Mouse (Mus musculus) liver, embryonic 16.5 days (tissue): Measurements from ENCODE around the gene Dmrta2. TPM values are rescaled to one million over a fixed set of nuclear protein-coding genes. Genes with fewer than 3 reads are reported as not detected.

Experiments
- ATAC-seq: fragments of 200-750 bp; cut with Nextera tagmentation; 2 replicates; pipeline ENCODE4 v1.8.0; 2017; ENCODE audit warnings: low read depth, mild to moderate bottlenecking, moderate number of reproducible peaks, moderate library complexity
- H3K27ac ChIP-seq: fragments of 300-500 bp; sonication (generic); 2 replicates; pipeline ENCODE4 v1.5.1; 2014; ENCODE audit warnings: mild to moderate bottlenecking, low read length
- H3K27me3 ChIP-seq: fragments of 300-500 bp; sonication (generic); 2 replicates; pipeline ENCODE4 v1.6.1; 2014; ENCODE audit warnings: low read depth, low read length, mixed read lengths; ENCODE audit not compliant: control insufficient read depth, insufficient read depth
- H3K36me3 ChIP-seq: fragments of 300-500 bp; sonication (generic); 2 replicates; pipeline ENCODE4 v1.6.1; 2014; ENCODE audit warnings: mild to moderate bottlenecking; ENCODE audit not compliant: control insufficient read depth, insufficient read depth
- H3K4me1 ChIP-seq: fragments of 300-500 bp; sonication (generic); 2 replicates; pipeline ENCODE4 v1.6.1; 2014; ENCODE audit warnings: low read depth, low read length, mixed read lengths; ENCODE audit not compliant: control insufficient read depth
- H3K4me2 ChIP-seq: fragments of 300-500 bp; sonication (generic); 2 replicates; pipeline ENCODE4 v1.6.1; 2014; ENCODE audit warnings: low read depth, low read length, mixed read lengths
- H3K4me3 ChIP-seq: fragments of 300-500 bp; sonication (generic); 2 replicates; pipeline ENCODE4 v1.5.1; 2014; ENCODE audit warnings: low read depth, mild to moderate bottlenecking, low read length
- H3K9ac ChIP-seq: fragments of 300-500 bp; sonication (generic); 2 replicates; pipeline ENCODE4 v1.6.1; 2014; ENCODE audit warnings: low read depth, low read length
- H3K9me3 ChIP-seq: fragments of 300-500 bp; sonication (generic); replicated peaks from 2 replicates; pipeline ENCODE4 v1.6.1; 2016; ENCODE audit warnings: low read length; ENCODE audit not compliant: control insufficient read depth
- WGBS: fragments of 180-500 bp; shearing (Covaris S2); extraction: QIAGEN DNeasy Blood & Tissue Kit; methylation state at CpG from one replicate; pipeline ENCODE4 v1.1.7; 2014; ENCODE audit not compliant: insufficient replicate concordance; 5-methylcytosine and 5-hydroxymethylcytosine counted together
- polyA plus RNA-seq: library from polyadenylated mRNA; unstranded; fragments of >200 nt; fragmentation: Nextera tagmentation; extraction: Ambion mirVana; gene quantifications from 2 replicates; pipeline ENCODE4 v1.2.1, GENCODE M21; 2015

Dmrta2 gene
- polyA plus RNA-seq, 1 experiment from 2014 or later: 0.04 TPM

DNA sequence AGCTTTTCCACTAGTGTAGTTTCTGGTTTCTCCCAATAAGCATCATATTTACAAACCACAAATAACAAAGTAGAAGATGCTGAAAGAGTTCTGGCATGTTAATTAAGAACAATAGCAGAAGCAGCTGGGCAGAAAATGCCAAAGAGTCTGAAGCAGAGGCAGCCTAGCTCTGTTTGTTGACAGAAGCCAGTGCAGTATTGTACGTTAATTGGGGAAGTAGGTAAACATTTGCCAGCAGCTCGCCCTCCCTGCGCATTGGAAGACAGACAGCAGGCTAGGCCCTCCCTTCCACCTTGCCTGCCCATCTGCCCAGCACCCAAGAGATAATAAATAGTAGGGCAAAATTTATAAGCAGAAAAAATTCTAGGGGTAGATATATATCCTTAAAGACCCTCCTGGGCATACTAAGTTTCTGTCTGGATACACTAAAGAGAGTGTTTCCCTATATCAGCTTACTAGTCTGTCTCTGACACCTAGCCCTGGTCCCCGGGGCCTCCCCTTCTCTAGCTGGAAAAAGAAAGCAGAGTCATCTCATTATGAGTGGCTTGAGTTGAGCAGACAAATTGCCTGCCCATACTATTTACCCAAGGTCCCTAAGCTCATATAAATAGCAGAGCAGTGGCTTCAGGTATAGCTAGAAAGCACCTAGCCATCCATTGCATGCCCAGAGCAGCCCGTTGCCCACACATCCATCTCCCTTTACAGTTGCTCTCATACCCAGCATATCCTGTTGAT, 17.5 kb upstream of the Dmrta2 start:
- WGBS: 71% methylated on average over 5 of the region's 5 CpGs
- no peaks in the 10 kb centered on the region for H3K27me3 ChIP-seq
- no peak overlapping the region for H3K9ac ChIP-seq
- H3K4me3 ChIP-seq: no peak overlapping the region
- peaks cover 3% of the 10 kb centered on the region; the same call in 1 of the 2 replicates for H3K36me3 ChIP-seq
- no peak overlapping the region for H3K27ac ChIP-seq
- H3K4me2 ChIP-seq: no peak overlapping the region
- no peaks in the 10 kb centered on the region; the same call in 1 of the 2 replicates for H3K4me1 ChIP-seq
- no peak for ATAC-seq
- H3K9me3 ChIP-seq: no peaks in the 10 kb centered on the region

DNA sequence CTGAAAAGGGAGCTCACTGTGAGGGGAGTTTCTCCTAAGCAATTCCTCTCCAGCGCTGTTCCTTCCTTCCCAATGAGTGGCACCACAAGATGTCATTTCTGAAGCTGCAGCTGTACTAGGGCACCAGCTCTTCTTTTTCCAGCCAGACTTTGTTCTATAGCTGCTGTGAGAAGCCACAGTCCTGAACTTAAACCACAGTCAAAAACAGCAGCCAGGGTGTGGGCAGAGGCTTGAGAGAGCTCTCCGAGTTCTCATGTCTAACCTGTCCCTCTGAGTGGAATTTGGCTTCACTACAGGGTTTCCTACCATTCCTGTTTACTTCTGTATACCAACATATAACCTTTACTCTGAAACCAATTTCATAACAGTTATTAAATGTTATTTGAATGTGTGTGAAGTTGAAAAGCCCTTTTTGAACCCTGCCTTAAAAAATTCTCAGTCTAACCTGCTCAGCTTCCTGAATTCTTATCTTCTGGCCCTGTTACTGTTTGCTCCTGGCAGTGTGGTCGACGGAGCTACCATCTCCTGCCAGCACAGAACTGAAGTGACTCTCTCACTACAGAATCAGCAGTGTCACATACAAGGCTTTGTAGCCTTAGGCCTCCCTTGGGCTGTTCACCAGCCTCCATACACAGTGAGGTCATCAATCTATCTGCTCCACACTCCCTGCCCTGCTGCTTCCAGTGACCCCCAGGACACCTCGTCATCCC, 14.1 kb upstream of the Dmrta2 start:
- Histone ChIP-seq H3K9ac (no peak overlapping the region), H3K27me3 (no peaks in the 10 kb centered on the region), H3K36me3 (peaks cover 3% of the 10 kb centered on the region; the same call in 1 of the 2 replicates), H3K4me2 (no peak overlapping the region), H3K9me3 (no peaks in the 10 kb centered on the region), H3K27ac (no peak overlapping the region), H3K4me3 (no peak overlapping the region), H3K4me1 (no peaks in the 10 kb centered on the region; the same call in 1 of the 2 replicates)
- no peak for ATAC-seq
- WGBS: 54% methylated on average over 5 of the region's 5 CpGs

DNA sequence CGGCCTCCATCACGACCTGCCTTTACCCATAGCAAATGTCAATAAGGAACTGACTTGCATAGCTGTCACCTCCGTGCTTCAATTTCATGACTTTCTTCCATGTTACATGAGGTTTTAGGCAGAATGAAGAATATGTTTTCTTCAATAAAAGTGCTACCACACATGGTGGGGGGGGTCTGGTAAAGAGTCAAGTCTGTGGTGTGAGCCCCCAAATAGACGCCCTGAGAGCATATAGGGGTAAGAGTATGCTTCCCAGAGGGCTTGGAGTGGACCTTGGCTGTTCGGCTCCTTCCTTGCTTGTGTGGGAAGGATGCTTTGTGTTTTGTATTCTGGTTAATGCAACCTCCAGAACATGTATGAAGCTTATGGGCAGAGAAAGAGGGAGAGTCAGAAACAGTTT, 8.3 kb upstream of the Dmrta2 start:
- ATAC-seq: no peak
- no peak overlapping the region for H3K4me3 ChIP-seq
- no peaks in the 10 kb centered on the region; the same call in 1 of the 2 replicates for H3K4me1 ChIP-seq
- H3K4me2 ChIP-seq: no peak overlapping the region
- peaks cover 28% of the 10 kb centered on the region for H3K27me3 ChIP-seq
- H3K9ac ChIP-seq: no peak overlapping the region
- H3K27ac ChIP-seq: no peak overlapping the region
- no peaks in the 10 kb centered on the region for H3K9me3 ChIP-seq
- no peaks in the 10 kb centered on the region for H3K36me3 ChIP-seq
- WGBS: 71% methylated on average over 5 of the region's 5 CpGs

DNA sequence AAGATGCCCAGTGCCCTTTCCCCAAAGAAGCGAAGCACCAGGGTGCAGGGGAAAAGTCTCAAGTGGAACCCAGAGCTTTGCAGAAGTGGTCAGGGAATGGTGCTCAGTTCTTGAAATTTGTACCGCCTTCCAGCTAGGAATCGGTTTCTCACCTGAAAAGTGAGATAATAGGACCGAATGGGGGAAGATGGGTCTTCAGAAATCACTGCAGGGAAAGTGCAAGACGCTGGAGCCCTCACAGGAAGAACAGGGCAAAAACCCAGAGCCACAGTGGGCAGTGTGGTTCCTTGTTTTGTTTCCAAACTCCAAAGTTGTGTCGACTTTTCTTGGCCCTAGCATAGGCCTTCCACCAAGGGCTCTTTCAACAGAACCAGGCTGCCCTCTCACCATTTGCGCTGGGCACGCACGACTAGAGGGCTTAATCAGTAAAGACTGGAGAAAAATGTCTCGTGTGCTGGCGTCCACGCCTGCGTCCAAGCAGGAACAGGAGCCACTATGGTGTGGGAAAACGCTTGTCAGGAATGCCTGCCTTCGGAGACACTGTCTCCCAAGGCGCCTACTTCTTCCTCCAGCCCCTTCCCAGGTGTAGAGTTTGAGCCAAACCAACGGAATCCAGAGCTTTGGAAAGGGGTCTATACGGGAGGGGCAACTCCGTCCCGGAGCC, 3.7 kb upstream of the Dmrta2 start:
- Histone ChIP-seq H3K4me3 (no peak overlapping the region), H3K4me2 (no peak overlapping the region), H3K9ac (no peak overlapping the region), H3K36me3 (no peaks in the 10 kb centered on the region), H3K27ac (no peak overlapping the region), H3K4me1 (peaks cover 2% of the 10 kb centered on the region), H3K9me3 (no peaks in the 10 kb centered on the region), H3K27me3 (peaks cover 74% of the 10 kb centered on the region)
- ATAC-seq: no peak
- WGBS: 5% methylated on average over 20 of the region's 20 CpGs

DNA sequence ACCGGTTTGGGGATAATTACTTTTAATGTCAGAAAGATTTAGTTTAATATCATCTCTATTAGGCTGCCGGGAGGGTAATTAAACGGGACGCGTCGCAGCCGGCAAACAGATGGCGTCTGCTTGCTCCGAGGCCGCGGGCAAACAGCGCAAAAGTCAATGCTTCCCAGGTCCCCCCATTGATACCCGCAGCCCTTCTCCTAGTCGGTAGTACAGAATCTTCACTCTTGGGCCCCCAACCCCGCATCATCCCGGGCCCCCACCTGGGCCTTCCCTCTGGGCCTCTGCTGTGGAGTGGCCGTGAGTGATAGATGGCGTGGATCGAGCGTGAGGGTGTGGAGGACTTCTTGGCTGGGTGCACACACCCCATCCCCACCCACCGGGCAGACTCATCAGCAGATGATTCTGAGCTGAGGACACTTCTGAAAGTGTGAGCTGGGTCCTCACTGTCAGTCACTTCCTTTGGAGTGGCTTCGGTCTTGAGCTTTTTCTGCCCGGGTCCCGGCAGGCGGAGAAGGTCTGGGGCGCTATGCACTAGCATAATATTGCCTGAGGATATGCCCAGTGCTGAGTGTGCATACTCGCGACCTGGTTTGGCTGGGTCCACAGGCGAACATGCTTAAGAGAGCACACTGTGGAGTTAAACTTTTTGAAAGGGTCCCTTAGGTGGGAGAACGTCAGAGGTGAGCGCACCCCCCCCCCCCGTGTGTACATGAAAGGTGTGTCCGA, 3.0 kb upstream of the Dmrta2 start:
- H3K4me3 ChIP-seq: no peak overlapping the region
- no peak for ATAC-seq
- H3K27ac ChIP-seq: no peak overlapping the region
- H3K9me3 ChIP-seq: no peaks in the 10 kb centered on the region
- H3K36me3 ChIP-seq: no peaks in the 10 kb centered on the region
- peaks cover 2% of the 10 kb centered on the region for H3K4me1 ChIP-seq
- 4% methylated on average over 33 of the region's 33 CpGs for WGBS
- peaks cover 81% of the 10 kb centered on the region for H3K27me3 ChIP-seq
- H3K4me2 ChIP-seq: no peak overlapping the region
- H3K9ac ChIP-seq: no peak overlapping the region

DNA sequence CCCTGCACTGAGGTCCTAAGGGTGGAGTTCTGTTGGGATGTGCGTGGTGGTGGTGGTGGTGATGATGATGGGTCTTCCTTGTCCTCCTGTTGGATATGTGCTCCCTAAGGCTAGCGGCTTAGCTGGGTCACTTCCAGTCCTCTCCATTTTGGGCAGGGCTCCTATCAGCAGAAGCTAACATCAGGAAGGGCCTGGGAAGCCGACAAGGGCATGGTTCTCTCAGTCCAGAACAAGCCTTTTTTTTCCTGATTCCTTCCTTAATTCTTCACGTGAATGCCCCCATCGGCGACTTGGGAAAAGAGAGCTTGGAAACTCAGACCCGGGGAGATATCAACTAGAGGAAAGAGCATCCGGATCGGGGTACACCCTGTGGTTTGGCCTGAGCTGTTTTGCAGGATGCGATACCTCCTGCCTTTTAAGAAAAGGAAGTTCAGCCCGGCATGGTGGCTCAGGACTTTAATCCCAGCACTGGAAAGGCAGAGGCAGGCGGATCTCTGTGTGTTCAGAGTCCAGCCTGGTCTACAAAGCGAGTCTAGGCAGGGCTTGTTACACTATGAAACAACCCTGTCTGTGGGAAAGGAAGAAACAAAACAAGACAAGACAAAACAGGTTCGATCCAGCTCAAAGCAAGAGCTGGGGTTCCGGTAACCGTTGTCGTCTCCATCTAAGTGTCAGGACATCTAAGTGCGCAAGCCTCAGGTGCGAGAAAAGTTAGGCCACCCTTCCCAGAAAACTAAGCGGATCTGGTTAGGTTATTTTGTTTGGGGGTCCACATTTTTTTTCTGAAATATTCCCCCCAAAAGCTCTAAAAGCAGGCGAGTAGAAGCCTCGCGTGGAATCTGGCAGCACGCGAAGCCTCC, 2.2 kb upstream of the Dmrta2 start:
- WGBS: 7% methylated on average over 25 of the region's 25 CpGs
- H3K36me3 ChIP-seq: no peaks in the 10 kb centered on the region
- ATAC-seq: no peak

DNA sequence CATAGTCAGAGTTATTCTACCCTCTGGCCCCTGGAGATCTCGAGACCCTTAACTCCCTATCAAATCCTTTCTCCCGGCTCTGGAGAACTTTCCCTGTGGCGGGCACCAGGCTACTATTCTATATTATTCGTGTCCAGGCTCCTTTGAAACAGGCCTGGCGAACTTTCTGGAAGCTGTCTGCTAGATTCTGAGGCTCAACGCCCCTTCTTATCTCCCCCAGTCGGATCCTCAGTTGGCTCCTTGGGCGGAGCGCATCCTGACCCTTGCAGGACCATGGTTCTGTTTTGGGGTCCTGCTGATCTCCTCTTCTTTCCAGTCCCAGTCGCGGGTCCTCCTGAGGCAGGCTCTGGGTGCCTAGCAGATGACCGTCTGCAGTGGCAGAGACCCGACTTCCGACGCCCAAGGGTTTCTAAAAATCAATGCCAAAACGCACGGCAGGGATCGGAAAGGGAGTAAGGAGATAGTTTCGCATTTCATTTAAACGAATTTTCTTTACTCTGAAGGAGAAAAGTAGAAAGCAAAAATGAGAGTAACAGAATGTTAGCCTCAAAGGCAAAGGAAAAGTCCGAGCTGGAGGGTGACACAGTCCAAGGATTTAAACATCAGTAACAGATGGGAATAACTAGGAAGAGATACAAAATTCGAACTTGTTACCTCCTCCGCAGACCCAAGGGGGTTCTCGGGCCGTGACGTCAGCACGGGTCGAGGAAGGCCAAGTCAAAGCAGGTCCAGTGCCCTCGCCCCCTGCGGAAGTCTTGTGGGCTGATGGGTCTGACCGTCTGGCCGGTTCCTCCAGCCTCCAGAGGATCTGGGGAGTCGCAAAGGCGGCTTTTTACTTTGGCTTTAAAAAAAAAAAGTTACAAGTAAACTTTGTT, 1.3 kb upstream of the Dmrta2 start:
- Histone ChIP-seq H3K4me1 (peaks cover 2% of the 10 kb centered on the region), H3K9me3 (no peaks in the 10 kb centered on the region), H3K27ac (no peak overlapping the region), H3K4me2 (no peak overlapping the region), H3K27me3 (peaks cover 93% of the 10 kb centered on the region), H3K4me3 (no peak overlapping the region), H3K36me3 (no peaks in the 10 kb centered on the region), H3K9ac (no peak overlapping the region)
- 2% methylated on average over 34 of the region's 34 CpGs for WGBS
- no peak for ATAC-seq

More for the DNA sequence above, 2.2 kb upstream of the Dmrta2 start:
- H3K4me3 ChIP-seq: no peak overlapping the region
- H3K27ac ChIP-seq: no peak overlapping the region
- H3K27me3 ChIP-seq: peaks cover 85% of the 10 kb centered on the region
- no peak overlapping the region for H3K9ac ChIP-seq
- no peak overlapping the region for H3K4me2 ChIP-seq
- H3K9me3 ChIP-seq: no peaks in the 10 kb centered on the region
- peaks cover 2% of the 10 kb centered on the region for H3K4me1 ChIP-seq
